Mouse (Mus musculus): ENCODE measurements at regions not wholly inside any gene's neighbourhood (a gene's known extent, or its start where the extent isn't known, plus 50 kb on each side); places are given as distances from the start of the nearest gene placed in this dataset.
"Not testable (repeated sequence)": the region's sequence is repeated elsewhere in the genome, so short reads cannot be mapped to it uniquely, and the experiment has no call there.

GRCm38 (mm10) chr4:67141896-67142295, 314.5 kb downstream of the Tlr4 start:
- in situ Hi-C loops (cut with MboI, MseI) = no loop called here

GRCm38 (mm10) chr4:67148521-67148920, 321.1 kb downstream of the Tlr4 start:
- in situ Hi-C loops (cut with MboI, MseI) = no loop called here

- in situ Hi-C loops (cut with MboI, MseI) = no loop called here
Measured at GRCm38 (mm10) chr4:67162673-67163072, 335.3 kb downstream of the Tlr4 start.

GRCm38 (mm10) chr4:67167720-67168119, 340.3 kb downstream of the Tlr4 start:
- in situ Hi-C loops (cut with MboI, MseI) = no loop called here

- in situ Hi-C loops (cut with MboI, MseI) = no loop called here
Measured at GRCm38 (mm10) chr4:67187725-67188510, 360.5 kb downstream of the Tlr4 start.

GRCm38 (mm10) chr4:67190536-67190935, 363.2 kb downstream of the Tlr4 start:
- in situ Hi-C loops (cut with MboI, MseI) = no loop called here

- in situ Hi-C loops (cut with MboI, MseI) = no loop called here
Measured at GRCm38 (mm10) chr4:67194425-67194824, 367.0 kb downstream of the Tlr4 start.

- in situ Hi-C loops (cut with MboI, MseI) = no loop called here
Measured at GRCm38 (mm10) chr4:67196907-67197306, 369.5 kb downstream of the Tlr4 start.

GRCm38 (mm10) chr4:67208406-67208805, 381.0 kb downstream of the Tlr4 start:
- in situ Hi-C loops (cut with MboI, MseI) = not testable (repeated sequence)

GRCm38 (mm10) chr4:67213363-67213762, 386.0 kb downstream of the Tlr4 start:
- in situ Hi-C loops (cut with MboI, MseI) = no loop called here

GRCm38 (mm10) chr4:67224533-67224932, 397.1 kb downstream of the Tlr4 start:
- in situ Hi-C loops (cut with MboI, MseI) = no loop called here

- in situ Hi-C loops (cut with MboI, MseI) = no loop called here
Measured at GRCm38 (mm10) chr4:67229214-67229613, 401.8 kb downstream of the Tlr4 start.

- in situ Hi-C loops (cut with MboI, MseI) = no loop called here
Measured at GRCm38 (mm10) chr4:67273553-67273952, 446.2 kb downstream of the Tlr4 start.

- in situ Hi-C loops (cut with MboI, MseI) = no loop called here
Measured at GRCm38 (mm10) chr4:67301020-67301419, 473.6 kb downstream of the Tlr4 start.

GRCm38 (mm10) chr4:67301740-67302139, 474.4 kb downstream of the Tlr4 start:
- in situ Hi-C loops (cut with MboI, MseI) = no loop called here

GRCm38 (mm10) chr4:67320098-67320497, 492.7 kb downstream of the Tlr4 start:
- in situ Hi-C loops (cut with MboI, MseI) = loop anchor here in 1 of 2 experiments (10.0 kb wide), 1 partner anchor 1155 kb away; no protein-coding TSS in a partner anchor

All from T-helper 17 cell (primary cell).